Mouse (Mus musculus): ENCODE data around the gene Erp29.

Erp29 gene

DNA sequence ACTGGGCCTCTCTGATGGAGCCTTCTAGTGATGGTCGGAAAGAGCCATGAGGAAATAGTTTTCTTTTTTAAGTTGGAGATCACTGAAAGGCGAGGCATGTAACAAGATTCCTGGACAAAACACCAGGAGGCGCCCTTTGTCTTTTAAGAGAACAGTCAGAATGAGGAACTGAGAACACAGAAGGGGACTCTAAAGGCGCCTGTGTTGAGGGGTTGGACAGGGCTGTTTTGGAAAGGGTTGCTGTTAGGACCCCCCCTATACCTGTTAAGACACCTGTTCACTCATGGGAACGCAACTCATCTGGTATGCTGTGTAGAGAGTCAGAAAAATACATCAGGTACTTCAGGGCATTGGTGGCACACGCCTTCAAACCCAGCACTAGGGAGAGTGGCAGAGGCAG, 2.3 kb downstream of the Erp29 start:
- DNase-seq: peak; percentile 79 to 82

DNA sequence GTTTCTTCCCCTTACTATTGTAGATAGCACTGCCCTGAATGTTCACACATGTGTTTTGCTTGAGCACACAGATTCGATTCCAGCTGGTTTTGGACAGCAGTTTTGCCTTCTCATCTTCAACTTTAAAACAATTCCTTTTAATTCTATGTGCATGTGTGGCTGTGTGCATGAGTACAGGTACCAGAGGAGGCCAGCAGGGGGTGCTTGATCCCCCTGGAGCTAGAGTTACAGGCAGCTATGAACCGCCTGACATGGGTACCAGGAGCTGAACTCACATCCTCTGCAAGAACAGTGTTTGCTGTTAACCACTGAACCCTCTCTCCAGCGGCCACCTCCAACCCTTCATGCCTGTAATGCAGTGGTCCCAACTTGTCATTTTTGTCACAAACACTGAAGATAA, 3.9 kb downstream of the Erp29 start:
- DNase-seq: peak; percentile 34 to 37

GRCm38 (mm10) chr5:121444870-121445269, 7.4 kb downstream of the Erp29 start:
- no peak for DNase-seq

- peak; percentile 75 to 80 for DNase-seq
Measured at GRCm38 (mm10) chr5:121443548-121443947, 8.8 kb downstream of the Erp29 start.

- DNase-seq: no peak
Measured at GRCm38 (mm10) chr5:121438756-121439155, 13.6 kb downstream of the Erp29 start.

GRCm38 (mm10) chr5:121438131-121438530, 14.2 kb downstream of the Erp29 start:
- no peak for DNase-seq

GRCm38 (mm10) chr5:121428954-121429353, 23.4 kb downstream of the Erp29 start:
- no peak for DNase-seq

GRCm38 (mm10) chr5:121423297-121423696, 29.0 kb downstream of the Erp29 start:
- DNase-seq: peak; percentile 37 to 63

- no peak for DNase-seq
Measured at GRCm38 (mm10) chr5:121422787-121423186, 29.5 kb downstream of the Erp29 start.

DNA sequence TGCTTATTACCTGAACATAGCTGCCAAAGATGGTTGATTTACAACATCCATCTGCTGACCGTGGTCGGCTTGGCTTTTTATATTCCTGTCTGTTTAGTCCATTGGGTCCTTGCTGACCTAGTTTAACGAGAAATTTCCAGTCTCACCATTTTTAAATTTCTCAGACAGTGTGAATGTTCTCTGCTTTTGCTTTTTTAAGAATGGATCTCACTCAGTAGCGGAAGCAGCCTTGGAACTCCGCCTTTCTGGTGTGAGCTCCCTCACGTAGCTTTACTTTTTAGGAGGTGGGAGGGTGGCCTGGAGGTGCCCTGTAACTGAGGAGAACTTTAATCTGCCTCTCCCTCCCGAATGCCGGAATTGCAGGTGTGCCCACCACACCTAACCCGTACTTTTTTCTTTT, 31.6 kb downstream of the Erp29 start:
- no peak for DNase-seq

DNA sequence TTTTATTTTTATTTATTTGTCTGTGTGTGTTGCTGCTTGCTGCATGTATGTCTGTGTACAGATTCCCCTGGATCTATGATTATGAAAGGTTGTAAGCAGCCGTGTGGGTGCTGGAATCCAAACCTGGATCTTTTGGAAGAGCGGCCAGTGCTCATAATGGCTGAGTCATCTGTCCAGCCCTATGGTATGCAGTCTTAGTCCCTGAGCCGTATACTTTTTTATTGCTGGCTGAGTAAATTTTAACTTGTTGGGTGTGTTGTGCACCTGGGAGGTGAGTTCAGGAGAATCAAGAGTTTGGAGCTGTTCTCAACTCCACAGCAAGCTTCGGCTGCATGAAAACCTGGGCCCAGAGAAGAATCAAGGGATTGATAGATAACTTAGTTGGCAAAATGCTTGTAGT, 41.3 kb downstream of the Erp29 start:
- DNase-seq: no peak

DNA sequence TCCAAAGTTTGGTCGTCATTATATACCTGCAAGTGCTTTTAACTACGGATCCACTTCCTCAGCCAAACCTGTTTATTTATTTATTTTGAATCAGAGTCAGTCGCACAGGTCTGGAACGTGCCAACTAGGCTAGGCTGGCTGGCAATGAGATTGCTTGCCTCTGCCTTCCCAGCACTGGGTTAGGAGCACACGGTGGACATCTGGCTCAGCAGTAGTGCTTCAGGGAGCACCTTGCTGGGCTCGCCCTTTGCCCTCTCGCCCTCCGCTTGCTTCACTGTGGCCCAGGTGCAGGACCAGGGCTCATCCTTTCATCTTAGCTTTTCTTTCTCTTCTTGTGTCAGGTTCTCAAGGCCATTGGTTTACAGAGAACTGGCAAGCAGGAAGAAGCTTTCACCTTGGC, 44.5 kb downstream of the Erp29 start:
- no peak for DNase-seq

GRCm38 (mm10) chr5:121400849-121401248, 51.5 kb downstream of the Erp29 start:
- DNase-seq: no peak

- no peak for DNase-seq
Measured at GRCm38 (mm10) chr5:121400064-121400463, 52.2 kb downstream of the Erp29 start.

DNA sequence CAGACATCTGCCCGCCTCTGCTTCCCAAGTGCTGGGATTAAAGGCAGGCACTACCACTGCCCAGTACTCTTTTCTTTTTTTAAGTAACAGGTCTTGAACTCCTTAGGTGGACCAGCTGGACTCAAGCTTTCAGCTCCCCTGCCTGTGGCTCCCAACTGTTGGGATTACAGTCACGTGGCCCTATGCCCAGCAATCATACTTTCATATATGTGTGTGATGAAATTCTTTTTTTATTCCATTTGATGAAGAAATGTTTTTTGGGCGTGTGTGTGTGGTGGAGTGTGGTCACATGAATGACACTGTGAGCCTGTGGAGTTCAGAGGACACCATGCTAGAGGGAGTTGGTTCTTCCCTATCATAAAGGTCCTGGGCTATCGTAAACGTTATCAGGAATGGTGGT, 52.8 kb downstream of the Erp29 start:
- no peak for DNase-seq

DNA sequence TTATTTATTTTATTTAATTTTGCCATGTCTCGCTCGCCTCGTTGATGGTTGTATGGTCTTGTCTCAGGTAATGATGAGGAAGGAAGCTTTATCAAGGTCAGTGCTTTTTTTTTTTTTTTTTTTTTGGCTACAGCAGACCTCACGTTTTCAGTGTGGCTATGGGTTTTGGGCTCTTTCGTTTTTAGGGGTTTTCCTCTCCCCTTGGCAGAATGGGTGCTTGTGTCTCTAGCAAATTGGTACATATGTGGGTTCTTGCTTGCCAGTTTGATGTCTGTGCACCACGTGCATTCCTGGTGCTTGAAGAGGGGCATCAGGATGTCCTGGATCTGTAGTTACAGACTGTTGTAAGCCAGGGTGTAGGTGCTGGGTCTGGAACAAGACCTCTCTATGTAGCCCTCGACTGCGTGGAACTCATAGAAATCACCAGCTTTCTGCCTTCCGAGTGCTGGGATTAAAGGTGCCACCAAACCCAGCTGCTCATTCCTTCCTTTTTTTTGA, 53.3 kb downstream of the Erp29 start:
- no peak for DNase-seq

DNA sequence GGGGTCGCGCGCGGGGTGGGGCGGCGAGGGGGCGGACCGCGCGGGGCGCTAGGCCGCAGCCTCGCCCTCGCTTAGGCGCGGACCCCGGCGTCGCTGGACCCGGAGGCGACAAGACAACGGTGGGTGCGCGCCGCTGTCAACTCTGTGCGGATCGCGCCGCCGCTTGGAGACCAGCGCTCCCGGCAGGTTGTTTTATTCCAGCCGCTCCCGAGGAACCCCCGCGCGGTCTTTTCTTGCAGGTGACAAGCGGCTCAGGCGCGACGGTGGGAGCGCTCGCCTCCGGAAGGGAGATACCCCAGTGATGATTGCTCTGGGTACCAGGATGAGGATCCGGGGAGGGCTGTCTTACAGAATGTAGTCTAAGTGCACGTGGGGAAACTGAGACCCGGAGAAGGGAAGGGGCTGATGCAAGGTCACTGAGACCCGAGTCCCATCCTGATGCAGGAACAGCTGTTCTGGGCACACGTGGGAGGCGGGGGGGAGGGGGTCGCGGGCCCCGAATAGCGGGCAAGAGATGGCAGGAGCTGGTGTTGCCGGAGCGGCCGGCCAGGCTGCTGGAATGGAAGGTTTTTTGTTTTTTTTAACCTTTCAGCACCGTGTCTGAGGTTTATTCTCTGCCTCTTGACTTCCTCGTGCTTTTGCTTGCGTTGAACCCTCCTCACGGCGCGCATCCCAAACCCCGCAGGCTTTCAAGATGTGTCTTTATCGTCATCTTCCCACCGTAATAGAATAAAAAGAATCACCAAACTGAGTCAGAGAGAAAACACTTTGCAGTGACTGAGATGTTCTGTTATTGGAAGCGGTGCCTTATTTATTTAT, 54.0 kb downstream of the Erp29 start:
- peak; percentile 37 to 57 for DNase-seq

GRCm38 (mm10) chr5:121397187-121398145, 54.8 kb downstream of the Erp29 start, which contains the start of gene Naa25:
Naa25 (plus strand) TSS chr5:121397936.
- DNase-seq: peak; percentile 98

- no peak for DNase-seq
Measured at GRCm38 (mm10) chr5:121395621-121396020, 56.7 kb downstream of the Erp29 start.

GRCm38 (mm10) chr5:121393402-121393801, 58.9 kb downstream of the Erp29 start:
- DNase-seq: no peak

DNA sequence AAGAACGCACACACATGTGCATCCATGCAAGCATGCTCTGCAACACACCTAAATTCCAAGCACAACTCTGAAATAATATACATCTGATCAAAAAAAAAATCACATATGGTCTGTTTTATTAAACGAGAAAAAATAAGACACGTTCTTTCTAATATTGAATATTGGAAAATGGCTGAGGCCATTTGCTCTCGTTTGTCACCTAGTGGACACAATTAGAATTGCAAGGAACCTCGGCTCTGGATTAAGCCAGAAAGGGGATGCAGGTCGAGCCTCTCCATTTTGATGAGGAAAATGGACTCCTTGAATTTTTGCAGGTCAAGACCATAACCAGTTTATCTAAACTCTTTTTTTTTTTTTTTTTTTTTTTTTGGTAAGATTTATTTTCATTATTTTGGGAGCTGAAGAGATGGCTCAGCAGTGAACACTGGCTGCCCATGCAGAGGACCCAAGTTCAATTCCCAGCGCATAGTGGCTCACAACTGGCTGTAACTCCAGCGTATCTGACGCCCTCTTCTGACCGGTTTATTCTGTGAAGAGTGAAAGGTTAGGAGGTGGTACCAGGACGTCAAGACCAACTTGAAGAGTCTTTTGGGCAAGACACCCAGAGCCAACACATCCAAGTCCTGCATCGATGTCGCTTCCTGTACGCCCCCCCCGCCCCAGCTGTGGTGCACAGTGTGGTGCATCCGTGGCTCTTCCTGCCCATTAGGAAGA, 59.5 kb downstream of the Erp29 start:
- peak; percentile 36 to 48 for DNase-seq

DNA sequence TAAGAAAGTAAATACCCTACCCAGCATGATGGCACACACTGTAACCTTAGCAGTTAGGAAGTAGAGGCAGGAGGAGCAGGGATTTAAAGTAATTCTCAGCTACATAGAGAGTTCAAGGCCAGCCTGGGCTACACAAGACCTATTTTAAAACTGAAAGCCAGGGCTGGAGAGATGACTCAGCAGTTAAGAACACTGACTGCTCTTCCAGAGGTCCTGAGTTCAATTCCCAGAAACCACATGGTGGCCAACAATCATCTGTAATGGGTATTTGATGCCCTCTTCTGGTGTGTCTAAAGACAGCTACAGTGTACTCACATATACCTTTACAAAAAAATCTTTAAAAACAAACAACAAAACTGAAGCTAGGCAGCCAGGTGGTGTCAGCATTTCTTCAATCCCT, 62.6 kb downstream of the Erp29 start:
- DNase-seq: no peak

- DNase-seq: no peak
Measured at GRCm38 (mm10) chr5:121389106-121389505, 63.2 kb downstream of the Erp29 start.
